Mouse (Mus musculus) spleen, postnatal 10 days (tissue): ENCODE data around the gene Best1.

Experiments
- DNase-seq, 2 experiments: peaks; one replicate each; pipeline ENCODE4 v3.0.0; 2021 to 2022; ENCODE audit warnings: low spot score in 2 of 2

The Best1 gene

GRCm38 (mm10) chr19:9992011-9992958 lies 9.1 kb downstream of the Best1 start:
- no peak for DNase-seq

- peak; percentile 80 to 91 for DNase-seq
Measured at GRCm38 (mm10) chr19:9991304-9991703, 10.1 kb downstream of the Best1 start.

- no peak for DNase-seq
Measured at GRCm38 (mm10) chr19:9989884-9990256, 11.6 kb downstream of the Best1 start.

- DNase-seq, result peak; percentile 55 to 59
Measured at GRCm38 (mm10) chr19:9989171-9989883, 12.1 kb downstream of the Best1 start.

- DNase-seq, result no peak
Measured at GRCm38 (mm10) chr19:9987593-9987992, 13.8 kb downstream of the Best1 start.

GRCm38 (mm10) chr19:9987192-9987591 lies 14.2 kb downstream of the Best1 start:
- no peak for DNase-seq

- DNase-seq, result no peak
Measured at GRCm38 (mm10) chr19:9985900-9986421, 15.5 kb downstream of the Best1 start.

GRCm38 (mm10) chr19:9985190-9985899 lies 16.1 kb downstream of the Best1 start:
- DNase-seq, result no peak

- DNase-seq, result no peak
Measured at GRCm38 (mm10) chr19:9984111-9985055, 17.1 kb downstream of the Best1 start.

- peak; percentile 75 to 86 for DNase-seq
Measured at GRCm38 (mm10) chr19:9982852-9983542, 18.4 kb downstream of the Best1 start.

- DNase-seq, result peak; percentile 94 to 98
Measured at GRCm38 (mm10) chr19:9982151-9982851, 19.1 kb downstream of the Best1 start.

- no peak for DNase-seq
Measured at GRCm38 (mm10) chr19:9981621-9982020, 19.8 kb downstream of the Best1 start.

- DNase-seq, result no peak
Measured at GRCm38 (mm10) chr19:9980258-9980657, 21.2 kb downstream of the Best1 start, which contains the start of gene Fth1. Fth1 (plus strand) TSS chr19:9980598.

GRCm38 (mm10) chr19:9979156-9979555 lies 22.3 kb downstream of the Best1 start:
- no peak for DNase-seq

GRCm38 (mm10) chr19:9978431-9978951 lies 22.9 kb downstream of the Best1 start:
- peak; percentile 74 to 86 for DNase-seq

GRCm38 (mm10) chr19:9977085-9977484 lies 24.3 kb downstream of the Best1 start:
- DNase-seq, result no peak

GRCm38 (mm10) chr19:9974853-9975252 lies 26.6 kb downstream of the Best1 start:
- peak in 1 of 2 experiments; percentile 49 for DNase-seq

- DNase-seq, result no peak
Measured at GRCm38 (mm10) chr19:9968081-9968787, 33.2 kb downstream of the Best1 start.
